Mouse (Mus musculus) limb, embryonic 12.5 days (tissue): Measurements from ENCODE around the gene Zbtb20. TPM values are rescaled to one million over a fixed set of nuclear protein-coding genes. Genes with fewer than 3 reads are reported as not detected.

Experiments
- ATAC-seq: fragments of 200-750 bp; cut with Nextera tagmentation; 2 replicates; pipeline ENCODE4 v1.8.0; 2017; ENCODE audit warnings: low read depth, moderate TSS enrichment; ENCODE audit not compliant: insufficient number of reproducible peaks, insufficient read depth, low FRiP score, low TSS enrichment
- H3K27ac ChIP-seq: fragments of 300-500 bp; sonication (generic); 2 replicates; pipeline ENCODE4 v1.5.1; 2016; ENCODE audit warnings: mild to moderate bottlenecking, moderate library complexity
- H3K27me3 ChIP-seq: fragments of 300-500 bp; sonication (generic); 2 replicates; pipeline ENCODE4 v1.6.1; 2016; ENCODE audit warnings: mild to moderate bottlenecking, moderate library complexity
- H3K36me3 ChIP-seq: fragments of 300-500 bp; sonication (generic); 2 replicates; pipeline ENCODE4 v1.6.1; 2016; ENCODE audit warnings: mild to moderate bottlenecking, moderate library complexity
- H3K4me1 ChIP-seq: fragments of 300-500 bp; sonication (generic); replicated peaks from 2 replicates; pipeline ENCODE4 v1.6.1; 2016
- H3K4me2 ChIP-seq: fragments of 300-500 bp; sonication (generic); 2 replicates; pipeline ENCODE4 v1.6.1; 2016; ENCODE audit warnings: mild to moderate bottlenecking, moderate library complexity
- H3K4me3 ChIP-seq: fragments of 300-500 bp; sonication (generic); replicated peaks from 2 replicates; pipeline ENCODE4 v1.5.1; 2016; ENCODE audit warnings: mild to moderate bottlenecking
- H3K9ac ChIP-seq: fragments of 300-500 bp; sonication (generic); replicated peaks from 2 replicates; pipeline ENCODE4 v1.6.1; 2016; ENCODE audit warnings: mild to moderate bottlenecking, moderate library complexity
- H3K9me3 ChIP-seq: fragments of 300-500 bp; sonication (generic); 2 replicates; pipeline ENCODE4 v1.6.1; 2016; ENCODE audit warnings: mild to moderate bottlenecking, moderate library complexity
- WGBS: fragments of 180-500 bp; shearing (Covaris S2); methylation state at CpG from one replicate; pipeline ENCODE4 v1.1.7; 2016; 5-methylcytosine and 5-hydroxymethylcytosine counted together
- polyA plus RNA-seq: library from polyadenylated mRNA; unstranded; fragments of >200 nt; fragmentation: Nextera tagmentation; extraction: Ambion mirVana; gene quantifications from 2 replicates; pipeline ENCODE4 v1.2.1, GENCODE M21; 2016

Zbtb20 gene
- polyA plus RNA-seq, 1 experiment from 2014 or later: 18.8 TPM

GRCm38 (mm10) chr16:43461745-43462378 is 586.2 kb downstream of the Zbtb20 start:
- ATAC-seq: no peak

DNA sequence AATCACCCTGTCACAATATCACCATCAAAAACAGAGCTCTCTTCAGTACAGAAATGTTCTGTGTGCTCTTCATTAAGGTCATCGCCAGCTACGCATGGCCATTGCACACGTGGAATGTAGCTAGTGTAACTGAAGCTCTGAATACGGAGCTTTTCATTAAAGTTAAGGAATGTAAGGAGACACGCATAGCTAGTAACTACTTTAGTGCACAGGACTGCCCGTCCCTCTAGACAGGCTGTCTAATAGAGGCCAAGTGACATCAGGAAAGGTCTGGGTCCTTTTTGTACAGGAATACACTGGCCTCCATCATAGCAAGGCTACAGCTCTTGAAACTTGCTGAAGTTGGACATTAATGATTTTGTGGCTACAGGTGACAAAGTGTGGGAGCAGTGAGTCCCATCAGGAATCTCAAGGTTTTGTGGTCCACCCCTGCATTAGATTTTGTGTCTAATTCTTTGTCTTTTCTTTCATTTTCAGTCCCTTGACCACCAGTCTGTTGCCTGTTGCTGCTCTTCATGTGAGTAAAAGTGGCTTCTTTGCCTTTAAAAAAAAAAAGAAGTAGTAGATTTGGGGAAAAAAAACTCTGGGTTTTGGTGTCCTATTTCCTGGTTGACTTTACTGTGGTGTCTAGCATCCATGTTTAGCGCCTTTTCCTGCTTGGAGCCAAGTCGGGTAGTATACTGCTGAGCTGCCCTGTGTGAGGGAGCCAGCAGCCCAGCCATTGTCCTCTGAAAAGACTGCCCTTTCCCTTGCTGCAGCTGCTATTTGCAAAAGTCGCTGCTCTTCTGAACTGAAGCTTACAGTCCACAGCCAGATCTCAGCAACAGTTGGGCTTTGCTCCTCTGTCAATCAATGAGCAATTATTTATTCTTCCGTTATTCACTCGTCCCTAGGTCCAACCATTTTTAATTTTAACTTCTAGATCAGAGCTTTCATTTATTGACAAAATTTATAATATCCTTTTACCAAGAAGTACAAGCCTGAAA is 587.1 kb downstream of the Zbtb20 start:
- Histone ChIP-seq H3K27ac (no peak overlapping the region), H3K9ac (no peak overlapping the region), H3K4me3 (no peak overlapping the region), H3K4me1 (no peaks in the 10 kb centered on the region), H3K27me3 (no peaks in the 10 kb centered on the region), H3K9me3 (no peaks in the 10 kb centered on the region), H3K36me3 (no peaks in the 10 kb centered on the region), H3K4me2 (no peak overlapping the region)
- 65% methylated on average over 11 of the region's 11 CpGs for WGBS
- no peak for ATAC-seq

More at GRCm38 (mm10) chr16:43461745-43462378, 586.2 kb downstream of the Zbtb20 start:
- no peaks in the 10 kb centered on the region for H3K27me3 ChIP-seq
- WGBS: 68% methylated on average over 3 of the region's 3 CpGs
- H3K4me1 ChIP-seq: no peaks in the 10 kb centered on the region
- no peaks in the 10 kb centered on the region for H3K36me3 ChIP-seq
- H3K9me3 ChIP-seq: no peaks in the 10 kb centered on the region
- H3K27ac ChIP-seq: no peak overlapping the region
- no peak overlapping the region for H3K4me2 ChIP-seq
- H3K9ac ChIP-seq: no peak overlapping the region
- H3K4me3 ChIP-seq: no peak overlapping the region

DNA sequence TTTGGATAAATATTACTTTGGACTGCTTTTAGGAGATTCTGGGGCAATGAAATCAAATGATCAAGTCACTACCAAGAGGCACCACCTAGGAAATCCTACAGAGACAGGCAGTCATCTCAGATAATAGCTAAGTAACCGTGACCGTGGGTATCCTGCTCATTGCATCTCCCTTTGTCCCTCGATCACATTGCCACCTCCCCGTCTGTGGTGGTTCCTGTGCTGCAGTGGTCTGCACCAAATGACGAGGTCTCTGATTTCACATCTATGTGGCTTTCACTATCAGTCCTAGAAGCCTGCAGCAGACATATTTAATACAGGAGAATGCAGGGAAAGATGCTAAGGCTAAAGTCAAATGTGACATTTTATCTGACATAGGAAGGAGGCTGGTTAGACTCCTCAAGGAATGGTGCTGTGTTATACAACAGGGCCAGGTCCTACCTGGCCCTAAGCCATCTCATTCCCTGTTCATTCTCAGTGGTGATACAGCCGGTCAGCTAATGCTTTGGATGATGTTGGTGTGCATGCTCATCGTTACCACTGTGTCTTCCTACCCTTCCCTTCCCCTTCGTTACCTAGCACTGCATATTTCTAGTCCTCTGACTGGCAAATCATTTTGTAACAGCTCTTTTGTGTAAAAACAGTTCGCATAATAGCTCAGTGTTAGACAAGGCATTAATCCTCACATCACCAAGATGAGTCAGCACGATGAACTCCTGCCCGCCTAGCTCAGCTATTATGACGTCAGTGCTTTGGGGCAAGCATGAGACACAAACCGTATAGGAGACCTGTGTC is 588.2 kb downstream of the Zbtb20 start:
- Histone ChIP-seq H3K36me3 (no peaks in the 10 kb centered on the region), H3K27ac (no peak overlapping the region), H3K9ac (no peak overlapping the region), H3K27me3 (no peaks in the 10 kb centered on the region), H3K9me3 (no peaks in the 10 kb centered on the region), H3K4me1 (no peaks in the 10 kb centered on the region), H3K4me3 (no peak overlapping the region), H3K4me2 (no peak overlapping the region)
- 79% methylated on average over 13 of the region's 13 CpGs for WGBS
- ATAC-seq: no peak; the same call in 1 of the 2 replicates

- no peaks in the 10 kb centered on the region for H3K36me3 ChIP-seq
- no peak overlapping the region for H3K9ac ChIP-seq
- no peaks in the 10 kb centered on the region for H3K9me3 ChIP-seq
- H3K27ac ChIP-seq: no peak overlapping the region
- no peak overlapping the region for H3K4me3 ChIP-seq
- ATAC-seq: peak; percentile 26; the same call in 1 of the 2 replicates
- no peaks in the 10 kb centered on the region for H3K27me3 ChIP-seq
- H3K4me2 ChIP-seq: no peak overlapping the region
- WGBS: 82% methylated on average over 10 of the region's 10 CpGs
- no peaks in the 10 kb centered on the region for H3K4me1 ChIP-seq
Observed at GRCm38 (mm10) chr16:43464476-43465080, 588.9 kb downstream of the Zbtb20 start.

DNA sequence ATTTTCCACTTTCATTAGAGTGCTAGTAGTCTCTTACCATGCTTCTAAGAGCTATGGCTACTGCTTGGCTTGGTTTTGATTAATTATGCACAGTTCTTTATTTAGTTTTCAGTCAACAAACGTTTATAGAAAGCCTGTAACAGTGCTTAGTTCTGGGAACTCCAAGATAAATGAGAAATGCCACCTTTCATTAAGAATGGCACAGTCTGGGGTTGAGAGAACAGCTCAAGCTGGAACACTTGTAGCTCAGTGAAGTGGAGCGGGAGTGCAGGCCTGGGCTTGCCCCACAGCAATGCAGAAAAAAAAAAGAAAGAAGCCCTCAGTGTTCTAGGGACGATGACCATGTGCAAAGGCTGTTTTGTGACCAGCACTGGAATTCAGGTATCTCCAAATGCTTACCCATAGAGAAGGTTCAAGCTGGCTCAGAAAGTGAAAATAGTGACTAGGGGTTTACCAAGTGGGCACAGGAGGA is 589.7 kb downstream of the Zbtb20 start:
- no peaks in the 10 kb centered on the region for H3K36me3 ChIP-seq
- H3K4me1 ChIP-seq: no peaks in the 10 kb centered on the region
- no peaks in the 10 kb centered on the region for H3K9me3 ChIP-seq
- 72% methylated on average over 3 of the region's 3 CpGs for WGBS
- H3K27ac ChIP-seq: no peak overlapping the region
- H3K4me3 ChIP-seq: no peak overlapping the region
- H3K4me2 ChIP-seq: no peak overlapping the region
- no peak for ATAC-seq
- H3K9ac ChIP-seq: no peak overlapping the region
- no peaks in the 10 kb centered on the region for H3K27me3 ChIP-seq

DNA sequence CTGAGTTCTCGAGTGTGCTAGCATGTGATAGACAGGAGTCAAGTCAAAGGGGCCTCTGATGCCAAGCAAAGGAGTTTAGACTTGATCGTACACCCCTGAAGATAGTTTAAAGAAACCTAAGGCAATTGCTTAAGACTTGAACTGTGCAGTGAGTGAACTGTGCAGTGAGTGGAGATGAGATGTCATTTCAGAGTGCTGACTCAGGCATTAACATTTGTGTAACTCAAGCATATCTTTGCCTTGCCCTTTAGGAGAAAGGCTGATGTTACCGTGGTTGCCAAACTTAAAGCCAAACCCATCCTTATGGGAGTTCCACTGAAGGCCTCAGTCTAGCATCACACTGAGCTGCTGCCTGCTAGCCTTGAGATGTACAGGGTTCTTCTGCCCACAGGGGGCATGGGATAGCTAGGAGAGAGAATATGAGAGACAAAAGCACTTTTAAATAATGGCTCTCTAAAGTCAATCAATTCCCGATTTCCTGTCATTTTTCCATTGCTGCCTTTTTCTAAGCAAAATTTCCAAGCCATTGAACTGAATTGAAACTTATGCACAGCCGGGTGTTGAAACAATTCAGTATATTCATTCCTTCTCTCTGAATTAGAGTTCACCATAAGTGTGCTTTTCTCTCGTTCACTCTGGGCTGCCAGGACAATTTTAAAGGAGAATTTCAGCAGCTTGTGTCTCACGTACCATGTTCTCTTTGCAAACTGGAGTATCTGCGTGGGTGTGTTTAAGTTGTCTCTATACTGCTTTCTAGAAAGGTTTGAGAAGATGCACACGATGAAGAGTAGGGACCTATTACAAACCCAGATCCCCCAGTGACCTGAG is 590.5 kb downstream of the Zbtb20 start:
- Histone ChIP-seq H3K4me3 (no peak overlapping the region), H3K27ac (no peak overlapping the region), H3K4me1 (no peaks in the 10 kb centered on the region), H3K27me3 (no peaks in the 10 kb centered on the region), H3K9ac (no peak overlapping the region), H3K4me2 (no peak overlapping the region), H3K36me3 (no peaks in the 10 kb centered on the region), H3K9me3 (no peaks in the 10 kb centered on the region)
- 93% methylated on average over 9 of the region's 9 CpGs for WGBS
- ATAC-seq: no peak

DNA sequence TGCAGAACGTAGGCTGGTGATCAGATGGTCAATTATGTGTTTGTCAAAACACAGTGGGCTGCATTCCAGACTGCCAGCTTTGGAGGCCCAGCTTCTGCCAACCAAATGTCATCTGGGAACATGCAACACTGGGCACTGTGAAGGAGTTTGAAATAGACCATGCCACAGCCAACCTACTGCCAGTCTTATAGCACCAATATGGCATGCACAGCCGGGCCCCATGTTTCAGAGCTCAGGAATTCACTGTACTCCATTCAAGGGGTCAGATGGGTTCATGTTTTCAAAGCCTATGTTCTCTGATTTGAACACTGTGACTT is 591.0 kb downstream of the Zbtb20 start:
- WGBS: 83% methylated on average over 2 of the region's 2 CpGs
- H3K4me3 ChIP-seq: no peak overlapping the region
- H3K9me3 ChIP-seq: no peaks in the 10 kb centered on the region
- ATAC-seq: no peak
- no peaks in the 10 kb centered on the region for H3K36me3 ChIP-seq
- no peaks in the 10 kb centered on the region for H3K4me1 ChIP-seq
- no peak overlapping the region for H3K27ac ChIP-seq
- no peaks in the 10 kb centered on the region for H3K27me3 ChIP-seq
- H3K4me2 ChIP-seq: no peak overlapping the region
- H3K9ac ChIP-seq: no peak overlapping the region

GRCm38 (mm10) chr16:43471060-43471459 is 595.4 kb downstream of the Zbtb20 start:
- WGBS: 85% methylated on average over 3 of the region's 3 CpGs
- no peak overlapping the region for H3K9ac ChIP-seq
- H3K4me1 ChIP-seq: no peaks in the 10 kb centered on the region
- no peaks in the 10 kb centered on the region for H3K9me3 ChIP-seq
- ATAC-seq: no peak
- no peaks in the 10 kb centered on the region for H3K27me3 ChIP-seq
- H3K36me3 ChIP-seq: no peaks in the 10 kb centered on the region
- no peak overlapping the region for H3K27ac ChIP-seq
- no peak overlapping the region for H3K4me3 ChIP-seq
- no peak overlapping the region for H3K4me2 ChIP-seq

GRCm38 (mm10) chr16:43474941-43475728 is 599.5 kb downstream of the Zbtb20 start:
- Histone ChIP-seq H3K9me3 (no peaks in the 10 kb centered on the region), H3K4me1 (no peaks in the 10 kb centered on the region), H3K9ac (no peak overlapping the region), H3K4me3 (no peak overlapping the region), H3K27me3 (no peaks in the 10 kb centered on the region), H3K4me2 (no peak overlapping the region), H3K27ac (no peak overlapping the region), H3K36me3 (no peaks in the 10 kb centered on the region)
- ATAC-seq: no peak
- 81% methylated on average over 11 of the region's 11 CpGs for WGBS

DNA sequence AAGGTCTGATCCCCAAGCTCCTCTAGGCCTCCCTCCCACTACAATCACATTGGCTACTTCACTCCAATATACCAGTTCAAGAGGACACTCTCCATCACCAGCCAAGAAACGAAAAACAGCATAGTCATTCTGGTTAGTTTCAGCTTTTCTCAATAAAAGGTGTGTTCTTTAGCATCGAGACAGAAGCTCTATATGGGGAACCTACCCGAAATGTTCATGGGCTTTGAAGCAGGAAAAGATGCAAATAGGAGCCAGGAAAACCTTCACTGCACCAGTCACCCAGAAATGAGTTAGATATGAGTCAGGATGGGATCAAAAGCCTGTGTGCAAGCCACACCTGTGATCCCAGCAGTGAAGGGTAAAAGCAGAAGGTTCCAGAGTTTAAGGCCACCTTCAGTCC is 601.2 kb downstream of the Zbtb20 start:
- ATAC-seq: no peak
- H3K27ac ChIP-seq: no peak overlapping the region
- 85% methylated on average over 3 of the region's 3 CpGs for WGBS
- no peaks in the 10 kb centered on the region for H3K9me3 ChIP-seq
- H3K9ac ChIP-seq: no peak overlapping the region
- no peaks in the 10 kb centered on the region for H3K27me3 ChIP-seq
- no peaks in the 10 kb centered on the region for H3K4me1 ChIP-seq
- no peaks in the 10 kb centered on the region for H3K36me3 ChIP-seq
- no peak overlapping the region for H3K4me3 ChIP-seq
- H3K4me2 ChIP-seq: no peak overlapping the region
